Mouse (Mus musculus) cortical plate, adult 2 months (tissue): ENCODE data around the gene Vmn2r108. TPM values are rescaled to one million over a fixed set of nuclear protein-coding genes. Genes with fewer than 3 reads are reported as not detected.
"Not testable (repeated sequence)": the region's sequence is repeated elsewhere in the genome, so short reads cannot be mapped to it uniquely, and the experiment has no call there.

ENCODE experiments used
- H3K27ac ChIP-seq: fragments of 200-500 bp; 2 replicates; pipeline ENCODE4 v1.5.1; 2012; ENCODE audit warnings: low read length, control low read depth, inconsistent platforms; ENCODE audit not compliant: insufficient read depth
- H3K4me1 ChIP-seq: fragments of 200-500 bp; 2 replicates; pipeline ENCODE4 v1.6.1; 2011; ENCODE audit warnings: low read length; ENCODE audit not compliant: control insufficient read depth, insufficient read depth
- H3K4me3 ChIP-seq: fragments of 200-500 bp; 2 replicates; pipeline ENCODE4 v1.5.1; 2011; ENCODE audit warnings: mild to moderate bottlenecking, low read length, control low read depth; ENCODE audit not compliant: insufficient read depth
- CTCF ChIP-seq: fragments of 200-500 bp; IDR thresholded peaks from 2 replicates; pipeline ENCODE4 v1.5.1; 2011; ENCODE audit warnings: mild to moderate bottlenecking, control low read depth, low read length; ENCODE audit not compliant: insufficient read depth; ENCODE audit errors: extremely low read depth
- POLR2A ChIP-seq: fragments of 200-500 bp; IDR thresholded peaks from 2 replicates; pipeline ENCODE4 v1.6.1; 2011; ENCODE audit warnings: mild to moderate bottlenecking, low read length, control low read depth; ENCODE audit not compliant: insufficient read depth; ENCODE audit errors: extremely low read depth
- polyA plus RNA-seq: library from polyadenylated mRNA; depleted of rRNA; stranded (reverse); fragments of >200 nt; gene quantifications from 2 replicates; pipeline ENCODE4 v1.2.3, GENCODE M21; 2012; rRNA removed

The Vmn2r108 gene
- polyA plus RNA-seq, result not detected in 2 replicates

DNA sequence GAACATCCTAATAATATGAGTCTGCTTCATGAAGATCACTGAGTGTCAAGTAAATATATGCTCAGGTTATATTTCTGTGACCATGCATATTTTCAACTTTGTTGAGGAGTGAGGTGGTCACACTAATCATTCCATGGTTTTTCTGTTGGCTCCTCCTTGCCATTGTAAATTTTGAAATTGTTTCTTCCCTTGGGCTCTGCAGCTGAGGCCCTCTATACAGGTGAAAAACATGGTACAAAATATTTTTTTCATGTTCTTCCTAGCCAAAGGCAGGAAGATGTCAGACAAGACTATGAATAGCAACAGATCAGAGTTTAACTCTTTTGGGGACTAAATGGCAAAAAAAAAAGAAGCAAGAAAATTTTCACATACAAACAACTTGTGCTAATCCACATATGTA lies at the start of gene Vmn2r108:
Gene Vmn2r108 (minus strand): TSS at position 101 of the 400 bp plus-strand sequence.
- H3K27ac ChIP-seq, result no peak within 1 kb of the TSS
- TF ChIP-seq CTCF (no peak), POLR2A (no peak)
- no peaks in the 10 kb centered on the region for H3K4me1 ChIP-seq
- no peak within 1 kb of the TSS for H3K4me3 ChIP-seq

DNA sequence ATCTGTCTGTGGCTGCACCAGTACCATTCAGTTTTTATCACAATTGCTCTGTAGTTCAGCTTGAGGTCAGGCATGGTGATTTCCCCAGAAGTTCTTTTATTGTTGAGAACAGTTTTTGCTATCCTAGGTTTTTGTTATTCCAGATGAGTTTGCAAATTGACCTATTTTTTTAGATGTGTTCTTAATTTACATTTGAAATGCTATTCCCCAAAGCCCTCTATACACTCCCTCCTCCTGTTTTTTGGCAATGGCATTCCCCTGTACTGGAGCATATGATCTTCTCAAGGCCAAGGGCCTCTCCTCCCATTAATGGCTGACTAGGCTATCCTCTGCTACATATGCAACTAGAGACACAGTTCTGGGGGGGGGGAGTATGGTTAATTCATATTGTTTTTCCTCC lies 27.1 kb upstream of the Vmn2r108 start:
- H3K4me1 ChIP-seq, H3K4me3 ChIP-seq, H3K27ac ChIP-seq: not testable (repeated sequence)

DNA sequence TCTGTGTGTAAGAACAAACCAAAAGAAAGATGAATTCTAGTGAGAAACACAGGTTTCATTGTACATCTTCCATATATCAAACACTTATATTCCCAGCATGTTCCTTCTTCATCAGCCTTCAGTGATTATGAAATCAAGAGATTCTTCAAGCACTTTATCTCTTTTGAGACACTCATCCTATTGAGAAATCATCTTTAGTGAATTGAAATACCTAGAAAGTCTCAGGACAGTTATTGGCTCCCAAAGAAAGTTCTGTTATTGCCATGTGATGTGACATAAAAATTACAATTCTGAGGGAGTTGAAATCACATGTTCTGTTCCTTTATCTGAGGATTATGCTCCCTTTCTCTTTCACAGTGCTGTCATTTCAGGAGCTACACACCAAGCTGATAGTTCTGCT lies 16.7 kb upstream of the Vmn2r108 start, which contains the start of gene Vmn1r225:
Gene Vmn1r225 (plus strand): TSS at position 301 of the 400 bp plus-strand sequence.
- TF ChIP-seq CTCF (no peak), POLR2A (no peak)
- Histone ChIP-seq H3K4me1 (no peaks in the 10 kb centered on the region), H3K27ac (no peak within 1 kb of the TSS), H3K4me3 (no peak within 1 kb of the TSS)

DNA sequence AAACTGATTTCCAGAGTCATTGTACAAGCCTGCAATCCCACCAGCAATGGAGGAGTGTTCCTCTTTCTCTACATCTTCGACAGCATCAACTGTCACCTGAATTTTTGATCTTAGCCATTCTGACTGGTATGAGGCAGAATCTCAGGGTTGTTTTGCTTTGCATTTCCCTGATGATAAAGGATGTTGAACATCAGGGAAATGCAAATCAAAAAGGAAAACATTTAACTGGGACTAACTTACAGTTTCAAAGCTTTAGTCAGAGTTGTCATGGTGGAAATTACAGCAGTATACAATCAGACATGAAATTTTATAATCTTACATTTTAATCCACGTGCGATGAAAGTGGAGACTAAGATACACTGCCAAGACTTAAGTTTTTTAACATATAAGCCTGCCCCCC lies 7.8 kb downstream of the Vmn2r108 start:
- Histone ChIP-seq H3K4me1 (no peaks in the 10 kb centered on the region), H3K27ac (no peak overlapping the region), H3K4me3 (no peak overlapping the region)
- TF ChIP-seq POLR2A (no peak), CTCF (no peak)

DNA sequence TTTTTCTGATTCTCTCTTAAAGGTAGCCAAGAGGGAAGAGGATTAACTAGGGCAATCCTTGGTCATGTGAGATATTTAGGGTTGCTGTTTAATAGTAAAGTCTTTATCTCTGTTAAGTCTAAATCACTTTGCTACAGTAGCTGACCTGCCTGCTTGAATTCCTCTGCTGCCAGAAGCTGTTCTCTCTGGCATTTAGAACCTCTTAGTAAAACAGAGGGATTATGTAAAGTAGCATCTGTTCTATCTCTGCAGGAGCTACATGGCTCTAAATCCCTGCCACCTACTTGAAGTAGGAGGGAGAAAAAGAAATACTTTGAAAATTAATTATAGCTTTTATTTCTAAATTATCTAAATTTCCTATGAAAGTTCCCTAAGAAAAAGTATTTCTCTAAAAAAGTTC lies 41.9 kb downstream of the Vmn2r108 start:
- no peak overlapping the region for H3K27ac ChIP-seq
- no peaks in the 10 kb centered on the region for H3K4me1 ChIP-seq
- no peak for TF ChIP-seq POLR2A
- no peak for TF ChIP-seq CTCF
- H3K4me3 ChIP-seq, result no peak overlapping the region

DNA sequence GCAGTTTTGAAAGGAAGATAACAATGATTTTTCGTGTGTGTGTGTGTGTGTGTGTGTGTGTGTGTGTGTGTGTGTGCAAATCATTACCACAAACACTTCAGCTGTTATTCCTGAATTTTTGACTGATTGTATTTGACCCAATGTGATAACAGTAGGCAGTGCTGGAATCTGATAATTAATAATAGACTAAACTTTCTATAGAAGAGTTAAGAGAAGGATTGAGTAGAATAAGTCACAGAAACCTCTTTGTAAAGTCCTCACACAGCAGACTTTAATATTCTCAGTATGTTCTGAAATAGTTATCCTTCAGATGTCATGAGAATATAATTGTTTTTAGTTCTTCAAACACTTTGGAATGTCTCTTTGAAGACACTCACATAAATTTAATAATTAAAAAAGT lies 67.3 kb downstream of the Vmn2r108 start, which contains the start of gene Vmn1r224:
Gene Vmn1r224 (plus strand): TSS at position 301 of the 400 bp plus-strand sequence.
- TF ChIP-seq CTCF (no peak), POLR2A (no peak)

More for the DNA sequence above, 67.3 kb downstream of the Vmn2r108 start, which contains the start of gene Vmn1r224:
- Histone ChIP-seq H3K4me1 (no peaks in the 10 kb centered on the region), H3K27ac (no peak within 1 kb of the TSS), H3K4me3 (no peak within 1 kb of the TSS)

Other genes starting within 250 kb of the Vmn2r108 start
- not detected in 2 replicates for gene Vmn2r105, start 246.3 kb downstream of the Vmn2r108 start, polyA plus RNA-seq
- not detected in 2 replicates for gene Vmn2r106, start 195.8 kb downstream of the Vmn2r108 start, polyA plus RNA-seq
- not detected in 2 replicates for gene Vmn2r107, start 136.1 kb downstream of the Vmn2r108 start, polyA plus RNA-seq
- not detected in 2 replicates for gene Vmn1r224, start 67.2 kb downstream of the Vmn2r108 start, polyA plus RNA-seq
- gene Vmn1r225, start 16.8 kb upstream of the Vmn2r108 start, polyA plus RNA-seq, result not detected in 2 replicates
- gene Vmn2r109, start 83.4 kb upstream of the Vmn2r108 start, polyA plus RNA-seq, result not detected in 2 replicates
- not detected in 2 replicates for gene Vmn2r110, start 115.1 kb upstream of the Vmn2r108 start, polyA plus RNA-seq
- gene Fpr-rs3, start 143.5 kb upstream of the Vmn2r108 start, polyA plus RNA-seq, result not detected in 2 replicates
- not detected in 2 replicates for gene Vmn1r226, start 201.5 kb upstream of the Vmn2r108 start, polyA plus RNA-seq
- not detected in 2 replicates for gene Vmn1r227, start 248.5 kb upstream of the Vmn2r108 start, polyA plus RNA-seq